Mouse (Mus musculus): Measurements from ENCODE around the gene Ces5a. TPM values are rescaled to one million over a fixed set of nuclear protein-coding genes. Genes with fewer than 3 reads are reported as not detected.
A peak's percentile ranks its signal among the peaks of the same experiment; 100 is the strongest.

The Ces5a gene
- not detected in 2 replicates for polyA plus RNA-seq (2016; fragmentation: Nextera tagmentation; extraction: Ambion mirVana)

DNA sequence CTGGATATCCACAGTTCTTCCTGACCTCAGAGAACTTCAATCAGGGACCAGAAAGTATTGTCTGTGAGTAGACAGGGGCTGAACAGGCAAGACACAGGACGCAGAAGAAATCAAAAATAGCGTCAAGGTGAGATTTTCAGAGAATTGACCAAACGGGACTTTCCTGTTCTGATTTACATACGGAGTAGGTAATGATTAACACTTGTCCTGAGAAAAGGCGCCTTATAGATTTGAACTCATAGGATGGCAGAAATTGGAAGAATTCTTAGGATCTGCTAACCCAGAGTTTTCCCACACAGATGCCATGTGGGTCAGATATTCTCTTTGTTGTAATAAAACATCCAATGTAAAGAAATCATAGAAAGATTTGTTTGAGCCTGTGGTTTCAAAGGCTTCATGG, at the start of gene Ces5a:
TSS of gene Ces5a (minus strand) at position 101 of the 400 bp plus-strand sequence.
- no peak for DNase-seq (ENCODE audit: low spot score)
- no peaks in the 10 kb centered on the region for H3K36me3 ChIP-seq
- WGBS: 87% methylated on average over 5 of the region's 5 CpGs
- no peaks in the 10 kb centered on the region for H3K27me3 ChIP-seq (ENCODE audit: low read depth, poor library complexity, severe bottlenecking)
- no peak within 1 kb of the TSS for H3K4me3 ChIP-seq
- H3K27ac ChIP-seq (replicated peaks): no peak within 1 kb of the TSS
- H3K4me1 ChIP-seq: no peaks in the 10 kb centered on the region
- H3K9me3 ChIP-seq (replicated peaks): 0 out of 2 replicates have a peak, but pooled peaks cover 1% of the 10 kb centered on the region

DNA sequence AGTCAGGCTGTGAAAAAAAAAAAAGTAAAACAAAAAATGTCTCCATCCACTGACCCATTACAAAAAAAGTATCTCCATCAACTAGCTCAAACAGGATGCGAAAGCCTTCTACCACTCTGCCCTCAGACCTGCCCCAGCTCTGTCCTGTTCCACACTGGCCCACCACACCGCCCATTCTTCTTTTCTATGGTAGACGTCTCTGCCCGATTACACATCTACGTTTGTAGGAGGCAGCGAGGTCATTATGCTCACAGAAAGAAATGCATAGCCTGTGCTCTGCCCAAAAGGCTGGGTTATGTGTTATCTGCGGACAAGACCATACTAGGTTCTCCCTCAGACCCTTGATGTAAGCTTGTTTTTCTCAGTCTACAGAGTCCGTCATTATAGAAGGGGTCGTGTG, 37.2 kb upstream of the Ces5a start:
- Histone ChIP-seq H3K36me3 (no peaks in the 10 kb centered on the region), H3K4me3 (no peak overlapping the region), H3K4me1 (peaks cover 44% of the 10 kb centered on the region), H3K27ac (replicated peaks) (peak overlapping the region; percentile 80; the same call in 1 of the 2 replicates), H3K27me3 (ENCODE audit: low read depth, poor library complexity, severe bottlenecking) (no peaks in the 10 kb centered on the region), H3K9me3 (replicated peaks) (peaks cover 10% of the 10 kb centered on the region)
- 87% methylated on average over 9 of the region's 9 CpGs for WGBS
- peak; percentile 10 for DNase-seq (ENCODE audit: low spot score)

DNA sequence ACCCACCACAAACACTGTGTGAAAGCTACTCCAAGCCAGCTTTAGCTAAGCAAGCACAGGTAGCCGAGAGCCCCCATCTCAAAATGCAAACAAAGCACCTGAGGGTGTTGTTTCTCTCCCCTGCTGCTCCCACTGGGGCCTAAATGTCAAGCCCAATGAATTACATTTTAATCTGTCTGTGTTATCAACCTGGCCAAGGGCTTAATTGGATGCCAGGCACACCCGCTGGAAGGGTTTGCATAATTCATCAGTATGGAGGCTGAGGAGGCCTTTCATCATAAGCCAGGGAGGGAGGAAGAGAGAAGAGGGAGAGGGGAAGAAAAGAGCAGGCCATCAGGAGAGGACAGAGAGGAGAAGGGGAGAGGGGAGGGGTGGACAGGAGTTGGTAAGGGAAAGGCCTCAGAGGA, 36.5 kb upstream of the Ces5a start:
- Histone ChIP-seq H3K36me3 (no peaks in the 10 kb centered on the region), H3K9me3 (replicated peaks) (peaks cover 13% of the 10 kb centered on the region), H3K27ac (replicated peaks) (peak overlapping the region; percentile 80), H3K4me3 (no peak overlapping the region), H3K4me1 (peaks cover 44% of the 10 kb centered on the region), H3K27me3 (ENCODE audit: low read depth, poor library complexity, severe bottlenecking) (no peaks in the 10 kb centered on the region)
- peak; percentile 31 for DNase-seq (ENCODE audit: low spot score)
- WGBS: 14% methylated on average over 2 of the region's 2 CpGs

DNA sequence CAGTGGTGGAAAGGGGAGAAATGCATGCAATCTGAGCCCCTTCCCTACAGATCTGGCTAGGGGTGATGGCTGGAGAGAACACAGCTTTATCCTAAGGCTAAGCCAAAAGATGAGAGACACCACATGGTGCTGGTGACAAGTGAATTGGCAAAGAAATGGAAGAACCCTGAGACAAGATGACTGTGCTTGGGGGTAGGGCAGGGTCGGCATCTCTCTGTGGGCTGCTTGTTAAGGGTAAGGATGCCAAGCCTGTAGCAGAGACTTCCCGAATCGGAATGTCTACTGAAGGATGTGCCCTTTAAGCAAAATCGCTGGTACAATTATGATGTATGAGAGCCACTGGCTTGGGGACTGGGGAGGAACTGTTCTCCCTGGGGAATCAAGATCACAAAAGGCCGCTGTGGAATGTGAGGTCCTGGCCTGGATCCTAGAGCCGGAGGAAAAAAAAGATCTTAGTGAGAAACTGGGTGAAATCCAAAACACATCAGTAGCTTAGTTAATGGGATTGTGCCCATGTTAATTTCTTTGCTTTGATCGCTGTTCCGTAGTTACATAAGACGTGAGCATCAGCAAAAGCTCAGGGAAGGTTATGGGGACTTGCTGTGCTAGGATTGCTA, 35.8 kb upstream of the Ces5a start:
- no peak overlapping the region for H3K4me3 ChIP-seq
- peak; percentile 16 for DNase-seq (ENCODE audit: low spot score)
- H3K27ac ChIP-seq (replicated peaks): peak overlapping the region; percentile 80
- peaks cover 44% of the 10 kb centered on the region for H3K4me1 ChIP-seq
- peaks cover 13% of the 10 kb centered on the region for H3K9me3 ChIP-seq (replicated peaks)
- no peaks in the 10 kb centered on the region for H3K27me3 ChIP-seq (ENCODE audit: low read depth, poor library complexity, severe bottlenecking)
- no peaks in the 10 kb centered on the region for H3K36me3 ChIP-seq
- WGBS: 22% methylated on average over 9 of the region's 9 CpGs

DNA sequence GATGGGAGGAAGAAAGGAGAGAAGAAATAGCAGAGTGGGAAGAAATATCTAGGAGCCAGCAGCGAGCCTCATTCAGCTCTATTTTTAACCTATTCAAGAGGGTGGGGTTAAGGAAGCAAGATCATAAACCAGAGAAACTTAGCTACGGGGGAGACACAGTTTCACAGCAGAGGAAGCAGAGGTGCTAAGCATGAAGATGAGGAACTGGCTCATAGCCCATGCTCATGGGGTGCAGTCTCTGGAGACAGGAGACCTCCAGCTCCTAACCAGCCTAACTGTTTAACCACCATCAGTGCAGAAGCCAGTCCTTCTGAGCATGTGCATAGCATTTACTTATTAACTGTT, 34.5 kb upstream of the Ces5a start:
- peaks cover 13% of the 10 kb centered on the region for H3K9me3 ChIP-seq (replicated peaks)
- peak overlapping the region; percentile 72 for H3K27ac ChIP-seq (replicated peaks)
- DNase-seq (ENCODE audit: low spot score): peak; percentile 10
- no peaks in the 10 kb centered on the region for H3K27me3 ChIP-seq (ENCODE audit: low read depth, poor library complexity, severe bottlenecking)
- 79% methylated on average over 2 of the region's 2 CpGs for WGBS
- H3K36me3 ChIP-seq: no peaks in the 10 kb centered on the region
- no peak overlapping the region for H3K4me3 ChIP-seq
- H3K4me1 ChIP-seq: peaks cover 44% of the 10 kb centered on the region

DNA sequence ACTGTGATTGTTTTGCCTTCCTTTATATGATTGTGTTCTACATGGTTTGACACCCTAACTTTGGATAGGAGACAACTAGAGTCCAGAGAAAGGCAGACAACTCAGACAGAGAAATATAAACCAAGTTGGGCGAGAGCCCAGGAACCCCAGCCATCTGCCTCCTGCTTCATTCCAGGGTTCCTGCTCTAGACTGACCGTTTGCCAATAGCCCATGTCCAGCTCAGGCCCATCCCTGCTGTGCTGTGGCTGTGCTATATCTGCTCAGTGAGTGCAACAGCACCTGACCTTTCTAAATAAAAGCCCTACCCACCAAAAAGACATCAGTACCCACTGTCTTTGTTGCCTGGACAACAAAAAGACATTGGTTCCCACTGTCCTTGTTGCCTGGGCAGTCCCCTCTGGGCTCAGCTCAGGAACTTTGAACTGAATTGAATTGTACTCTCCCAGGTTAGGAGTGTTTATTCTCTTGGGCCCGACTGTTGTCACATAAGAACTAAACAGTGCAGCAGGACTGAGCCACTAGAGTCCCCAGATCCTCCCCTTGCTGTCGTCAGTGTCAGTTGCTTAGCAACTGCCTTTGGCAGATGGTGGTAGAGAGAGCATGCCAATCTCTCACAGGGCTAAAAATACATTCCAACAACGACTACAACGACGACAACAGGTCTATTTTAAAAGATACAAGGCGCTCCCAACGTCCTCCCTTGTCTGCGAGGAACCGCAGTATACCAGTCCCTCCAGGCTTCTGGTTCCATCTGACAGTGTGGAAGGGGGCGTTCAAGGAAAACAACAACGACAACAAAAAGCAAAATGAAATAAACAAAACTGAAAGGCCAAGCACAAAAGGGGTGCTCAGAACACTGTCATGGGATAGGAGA, 33.9 kb upstream of the Ces5a start:
- DNase-seq (ENCODE audit: low spot score): peak; percentile 36
- Histone ChIP-seq H3K36me3 (no peaks in the 10 kb centered on the region), H3K27me3 (ENCODE audit: low read depth, poor library complexity, severe bottlenecking) (no peaks in the 10 kb centered on the region), H3K4me1 (peaks cover 44% of the 10 kb centered on the region), H3K9me3 (replicated peaks) (peaks cover 13% of the 10 kb centered on the region), H3K27ac (replicated peaks) (peak overlapping the region; percentile 72), H3K4me3 (no peak overlapping the region)
- 50% methylated on average over 13 of the region's 13 CpGs for WGBS

DNA sequence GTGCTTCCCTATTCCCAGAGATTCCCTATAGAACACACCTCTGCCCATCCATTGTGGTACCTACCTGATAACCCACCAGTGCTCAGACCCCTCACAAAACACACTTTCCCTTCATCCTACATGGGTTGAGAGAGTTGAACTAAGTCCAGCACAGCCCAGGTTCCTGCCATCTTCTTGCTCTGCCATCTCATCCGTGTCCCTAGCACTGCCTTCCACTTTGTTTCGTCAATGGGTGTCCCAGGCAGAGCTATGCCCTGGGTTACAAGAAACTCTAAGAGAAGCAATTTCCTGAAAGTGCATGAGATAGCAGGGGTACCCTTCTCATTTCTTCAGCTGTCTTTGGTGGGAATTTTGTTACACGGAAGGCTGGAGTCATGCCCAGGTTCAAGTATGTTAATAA, 33.0 kb upstream of the Ces5a start:
- Histone ChIP-seq H3K9me3 (replicated peaks) (peaks cover 13% of the 10 kb centered on the region), H3K4me3 (no peak overlapping the region), H3K36me3 (no peaks in the 10 kb centered on the region), H3K27ac (replicated peaks) (no peak overlapping the region), H3K4me1 (peaks cover 42% of the 10 kb centered on the region), H3K27me3 (ENCODE audit: low read depth, poor library complexity, severe bottlenecking) (no peaks in the 10 kb centered on the region)
- DNase-seq (ENCODE audit: low spot score): peak; percentile 3
- 93% methylated on average over 3 of the region's 3 CpGs for WGBS

DNA sequence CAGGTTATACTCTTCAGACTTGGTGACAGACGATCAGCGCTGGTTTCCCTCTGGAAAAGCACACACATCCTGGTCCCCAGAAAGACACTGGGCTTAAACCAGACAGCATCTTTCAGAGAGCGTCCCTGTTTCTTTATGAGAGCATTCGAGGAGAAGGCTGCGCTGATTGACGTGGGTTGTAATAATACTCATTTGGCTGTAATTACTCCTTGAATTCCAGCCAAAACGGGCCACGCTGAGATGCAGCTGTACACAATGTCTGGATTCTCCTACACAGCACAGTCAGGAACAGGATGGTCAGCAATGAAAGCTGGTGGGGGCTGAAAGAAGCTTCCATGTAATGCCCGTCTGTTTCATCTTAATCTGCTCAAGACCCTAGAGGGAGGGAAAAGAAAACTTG, 31.5 kb upstream of the Ces5a start:
- H3K27ac ChIP-seq (replicated peaks): no peak overlapping the region
- no peak for DNase-seq (ENCODE audit: low spot score)
- H3K27me3 ChIP-seq (ENCODE audit: low read depth, poor library complexity, severe bottlenecking): no peaks in the 10 kb centered on the region
- no peaks in the 10 kb centered on the region for H3K36me3 ChIP-seq
- peaks cover 39% of the 10 kb centered on the region for H3K4me1 ChIP-seq
- no peak overlapping the region for H3K4me3 ChIP-seq
- peaks cover 13% of the 10 kb centered on the region for H3K9me3 ChIP-seq (replicated peaks)
- 87% methylated on average over 9 of the region's 9 CpGs for WGBS

DNA sequence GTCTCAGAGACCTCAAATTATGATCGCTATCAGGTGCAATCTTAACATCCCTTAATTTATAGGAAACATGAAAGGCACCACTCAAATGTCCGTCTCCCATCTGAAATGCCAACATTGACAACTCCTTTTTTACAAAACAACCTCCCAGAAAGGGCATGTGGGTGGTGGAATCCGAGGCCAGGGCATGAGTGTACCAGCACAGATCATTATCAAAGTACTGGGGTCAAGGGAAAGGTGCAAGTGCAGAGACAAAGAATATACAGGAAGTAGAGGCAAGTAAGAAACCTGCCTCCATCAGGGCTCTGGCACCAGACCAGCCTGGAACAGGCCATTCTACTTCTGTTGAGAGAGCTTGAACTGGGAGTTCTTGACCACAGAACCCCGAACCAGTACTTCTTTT, 29.0 kb upstream of the Ces5a start:
- no peak for DNase-seq (ENCODE audit: low spot score)
- 84% methylated on average over 4 of the region's 4 CpGs for WGBS
- H3K4me3 ChIP-seq: no peak overlapping the region
- H3K4me1 ChIP-seq: peaks cover 15% of the 10 kb centered on the region
- no peaks in the 10 kb centered on the region for H3K27me3 ChIP-seq (ENCODE audit: low read depth, poor library complexity, severe bottlenecking)
- H3K36me3 ChIP-seq: no peaks in the 10 kb centered on the region
- H3K27ac ChIP-seq (replicated peaks): no peak overlapping the region
- H3K9me3 ChIP-seq (replicated peaks): peaks cover 13% of the 10 kb centered on the region

DNA sequence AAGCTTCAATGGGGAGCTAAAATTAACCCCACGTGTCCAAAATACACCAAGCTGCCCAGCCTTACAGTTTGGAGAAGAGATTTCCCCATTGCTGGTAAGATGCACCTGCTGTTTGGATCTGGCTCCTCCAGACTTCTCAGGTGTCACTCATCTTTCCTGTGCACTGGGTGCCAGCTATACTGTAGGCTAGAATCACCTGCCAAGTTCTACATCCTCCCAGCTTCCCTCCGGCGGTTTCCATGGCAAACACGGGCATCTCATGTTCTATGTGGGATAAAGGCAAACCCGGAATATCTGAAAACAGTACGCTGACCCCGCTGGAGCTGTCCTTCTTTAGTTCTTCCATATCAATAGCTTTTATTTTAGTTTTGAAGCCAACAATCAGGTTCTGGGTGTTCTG, 27.9 kb upstream of the Ces5a start:
- H3K4me3 ChIP-seq: no peak overlapping the region
- peaks cover 9% of the 10 kb centered on the region for H3K4me1 ChIP-seq
- no peak for DNase-seq (ENCODE audit: low spot score)
- H3K36me3 ChIP-seq: no peaks in the 10 kb centered on the region
- 91% methylated on average over 7 of the region's 7 CpGs for WGBS
- H3K9me3 ChIP-seq (replicated peaks): peaks cover 9% of the 10 kb centered on the region
- no peaks in the 10 kb centered on the region for H3K27me3 ChIP-seq (ENCODE audit: low read depth, poor library complexity, severe bottlenecking)
- no peak overlapping the region for H3K27ac ChIP-seq (replicated peaks)

DNA sequence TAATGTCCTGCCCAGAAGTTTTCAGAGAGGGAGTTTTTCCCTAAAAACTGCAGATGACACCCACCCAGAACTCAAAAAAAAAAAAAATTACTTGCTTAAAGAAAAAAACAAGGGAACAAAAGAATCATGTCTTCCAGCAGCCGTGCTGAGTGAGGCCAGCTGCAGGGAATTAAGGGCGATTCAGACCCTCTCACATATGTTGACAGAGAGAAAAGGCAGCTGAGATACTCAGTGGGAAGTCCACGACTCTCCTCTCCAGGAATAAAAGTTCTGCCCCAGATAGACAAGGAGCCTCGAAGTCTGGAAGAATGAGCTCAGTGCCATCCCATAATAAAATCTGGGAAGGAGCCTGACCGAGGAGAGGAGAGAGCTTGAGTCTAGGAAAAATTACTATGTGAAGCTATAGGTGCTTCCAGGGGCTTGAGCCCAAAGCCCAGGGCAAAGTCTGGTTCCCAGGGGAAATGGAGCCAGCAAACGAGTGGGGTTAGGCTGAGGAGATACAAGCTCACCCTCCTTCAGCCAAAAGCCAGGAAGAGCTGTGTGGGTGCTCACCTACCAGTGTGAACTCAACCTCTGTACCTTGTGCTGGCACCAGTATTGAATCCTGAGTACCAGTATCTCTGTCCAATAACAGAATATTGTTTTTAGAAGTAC, 27.1 kb upstream of the Ces5a start:
- no peaks in the 10 kb centered on the region for H3K36me3 ChIP-seq
- no peak overlapping the region for H3K4me3 ChIP-seq
- peak; percentile 11 for DNase-seq (ENCODE audit: low spot score)
- H3K4me1 ChIP-seq: peaks cover 9% of the 10 kb centered on the region
- H3K27me3 ChIP-seq (ENCODE audit: low read depth, poor library complexity, severe bottlenecking): no peaks in the 10 kb centered on the region
- 21% methylated on average over 6 of the region's 6 CpGs for WGBS
- peak overlapping the region; percentile 74 for H3K27ac ChIP-seq (replicated peaks)
- peaks cover under 1% of the 10 kb centered on the region; the same call in 1 of the 2 replicates for H3K9me3 ChIP-seq (replicated peaks)

DNA sequence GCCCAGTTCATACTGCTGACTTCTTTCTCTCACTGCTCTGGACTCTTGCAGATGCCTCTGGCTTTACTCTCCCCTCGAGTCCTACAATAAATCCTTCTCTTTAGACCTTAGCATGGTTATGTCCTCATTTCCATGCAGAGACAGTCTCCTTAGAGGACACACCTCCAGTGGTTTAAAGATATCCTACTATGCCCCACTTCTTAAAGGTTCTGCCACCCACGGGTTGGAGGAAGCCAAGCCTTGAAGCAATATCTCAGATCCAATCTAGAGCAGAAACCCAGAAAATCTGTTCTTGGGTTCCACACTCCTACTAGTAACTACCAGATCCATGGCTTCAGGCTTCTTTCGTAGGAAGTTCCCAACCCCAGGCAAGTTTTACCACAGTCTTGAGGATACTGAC, 25.6 kb upstream of the Ces5a start:
- H3K27me3 ChIP-seq (ENCODE audit: low read depth, poor library complexity, severe bottlenecking): no peaks in the 10 kb centered on the region
- no peak for DNase-seq (ENCODE audit: low spot score)
- H3K36me3 ChIP-seq: no peaks in the 10 kb centered on the region
- 86% methylated on average over 3 of the region's 3 CpGs for WGBS
- peaks cover 9% of the 10 kb centered on the region for H3K4me1 ChIP-seq
- H3K9me3 ChIP-seq (replicated peaks): no peaks in the 10 kb centered on the region
- H3K4me3 ChIP-seq: no peak overlapping the region
- H3K27ac ChIP-seq (replicated peaks): no peak overlapping the region

DNA sequence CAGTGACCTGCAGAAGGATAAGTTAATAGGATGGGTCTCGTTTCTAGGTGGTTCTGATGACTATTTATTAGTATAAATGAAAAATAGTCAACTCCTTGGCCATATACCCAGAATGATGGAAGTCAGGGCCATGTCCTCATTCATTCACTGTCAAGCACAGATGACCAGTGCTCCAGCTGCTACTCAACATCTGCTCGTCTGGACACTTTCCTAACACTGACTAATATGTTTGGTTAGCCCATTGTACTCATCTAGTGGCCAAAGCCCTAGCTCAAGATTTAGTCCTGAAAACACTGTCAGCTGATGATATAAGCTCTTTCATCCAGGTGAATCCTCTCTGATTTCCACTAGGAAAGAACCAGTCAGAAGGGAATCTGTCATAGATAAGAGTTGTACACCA, 24.1 kb upstream of the Ces5a start:
- Histone ChIP-seq H3K27ac (replicated peaks) (no peak overlapping the region), H3K4me1 (peaks cover 9% of the 10 kb centered on the region), H3K9me3 (replicated peaks) (peaks cover 3% of the 10 kb centered on the region; the same call in 1 of the 2 replicates), H3K36me3 (no peaks in the 10 kb centered on the region), H3K27me3 (ENCODE audit: low read depth, poor library complexity, severe bottlenecking) (no peaks in the 10 kb centered on the region), H3K4me3 (no peak overlapping the region)
- no peak for DNase-seq (ENCODE audit: low spot score)
- WGBS: 86% methylated on average over 2 of the region's 2 CpGs
